Mouse (Mus musculus) gastrocnemius, postnatal 25 days (tissue): ENCODE results near the gene Adipoq. TPM values are rescaled to one million over a fixed set of nuclear protein-coding genes. Genes with fewer than 3 reads are reported as not detected.

Experiments used
- DNase-seq: peaks from one replicate; pipeline ENCODE4 v3.0.0; 2022
- total RNA-seq, 2 experiments: library from RNA; stranded (reverse); gene quantifications; 1 replicate in 1 of 2; 2 replicates in 1 of 2; pipeline ENCODE4 v1.2.3; 2021

Adipoq gene
- total RNA-seq, 2 experiments from 2014 or later = 1.9 to 87.3 TPM

- no peak for DNase-seq
Observed at GRCm38 (mm10) chr16:23114339-23115171, 31.8 kb upstream of the Adipoq start.

- no peak for DNase-seq
Observed at GRCm38 (mm10) chr16:23115486-23115885, 30.9 kb upstream of the Adipoq start.

GRCm38 (mm10) chr16:23117173-23117572 lies 29.2 kb upstream of the Adipoq start:
- no peak for DNase-seq

- DNase-seq = no peak
Observed at GRCm38 (mm10) chr16:23122446-23122845, 23.9 kb upstream of the Adipoq start.

GRCm38 (mm10) chr16:23123104-23123503 lies 23.2 kb upstream of the Adipoq start:
- no peak for DNase-seq

- no peak for DNase-seq
Observed at GRCm38 (mm10) chr16:23124398-23124797, 21.9 kb upstream of the Adipoq start.

GRCm38 (mm10) chr16:23127311-23127672 lies 19.0 kb upstream of the Adipoq start:
- DNase-seq = no peak

GRCm38 (mm10) chr16:23127673-23128375 lies 18.5 kb upstream of the Adipoq start, which contains the start of gene Rfc4:
Rfc4 (minus strand) TSS chr16:23127737.
- DNase-seq = peak; percentile 91

GRCm38 (mm10) chr16:23130303-23130702 lies 16.0 kb upstream of the Adipoq start:
- DNase-seq = no peak

GRCm38 (mm10) chr16:23132336-23132735 lies 14.0 kb upstream of the Adipoq start:
- DNase-seq = no peak

GRCm38 (mm10) chr16:23135421-23136149 lies 10.8 kb upstream of the Adipoq start:
- no peak for DNase-seq

- no peak for DNase-seq
Observed at GRCm38 (mm10) chr16:23136406-23136970, 9.8 kb upstream of the Adipoq start.

GRCm38 (mm10) chr16:23140911-23141310 lies 5.4 kb upstream of the Adipoq start:
- DNase-seq = no peak

- no peak for DNase-seq
Observed at GRCm38 (mm10) chr16:23144326-23144725, 2.0 kb upstream of the Adipoq start.

GRCm38 (mm10) chr16:23145211-23145610 lies 1.1 kb upstream of the Adipoq start:
- no peak for DNase-seq

GRCm38 (mm10) chr16:23148936-23149335 lies 2.6 kb downstream of the Adipoq start:
- no peak for DNase-seq

GRCm38 (mm10) chr16:23149396-23149795 lies 3.1 kb downstream of the Adipoq start:
- no peak for DNase-seq

- DNase-seq = no peak
Observed at GRCm38 (mm10) chr16:23151423-23151822, 5.1 kb downstream of the Adipoq start.

- no peak for DNase-seq
Observed at GRCm38 (mm10) chr16:23154261-23154660, 7.9 kb downstream of the Adipoq start.

- no peak for DNase-seq
Observed at GRCm38 (mm10) chr16:23157013-23157412, 10.7 kb downstream of the Adipoq start.

- DNase-seq = no peak
Observed at GRCm38 (mm10) chr16:23158292-23158691, 12.0 kb downstream of the Adipoq start.

GRCm38 (mm10) chr16:23158957-23159356 lies 12.6 kb downstream of the Adipoq start:
- DNase-seq = no peak
